Mouse (Mus musculus): ENCODE measurements at regions not wholly inside any gene's neighbourhood (a gene's known extent, or its start where the extent isn't known, plus 50 kb on each side); places are given as distances from the start of the nearest gene placed in this dataset.

- ATAC-seq (no peak), DNase-seq (no peak)
- no peaks in the 10 kb centered on the region for H3K36me3 ChIP-seq (ENCODE audit: insufficient read depth)
- no peak for TF ChIP-seq CTCF (IDR thresholded peaks at IDR 0.05; ENCODE audit: low read depth)
- no peak overlapping the region for H3K9ac ChIP-seq
- no peaks in the 10 kb centered on the region for H3K27me3 ChIP-seq (ENCODE audit: insufficient read depth, low read length)
- no peaks in the 10 kb centered on the region for H3K9me3 ChIP-seq (ENCODE audit: low read length)
- H3K4me2 ChIP-seq (ENCODE audit: low read depth): no peak overlapping the region
- H3K27ac ChIP-seq (ENCODE audit: low read depth, low read length): no peak overlapping the region
- H3K4me1 ChIP-seq (ENCODE audit: insufficient read depth): no peaks in the 10 kb centered on the region
- 70% methylated on average over 5 of the region's 5 CpGs for WGBS
- no peak overlapping the region for H3K4me3 ChIP-seq (ENCODE audit: low read depth, low read length)
Measured at GRCm38 (mm10) chr3:28183061-28183762, 79.8 kb upstream of the Tnik start.

GRCm38 (mm10) chr3:28185518-28185917 is 77.5 kb upstream of the Tnik start:
- no peak for TF ChIP-seq CTCF (IDR thresholded peaks at IDR 0.05; ENCODE audit: low read depth)
- DNase-seq (no peak), ATAC-seq (no peak; the same call in 1 of the 2 replicates)
- no peak overlapping the region for H3K4me2 ChIP-seq (ENCODE audit: low read depth)
- no peak overlapping the region for H3K9ac ChIP-seq
- no peaks in the 10 kb centered on the region for H3K9me3 ChIP-seq (ENCODE audit: low read length)
- no peaks in the 10 kb centered on the region for H3K27me3 ChIP-seq (ENCODE audit: insufficient read depth, low read length)
- H3K4me1 ChIP-seq (ENCODE audit: insufficient read depth): no peaks in the 10 kb centered on the region
- 39% methylated on average over 1 of the region's 1 CpGs for WGBS
- no peak overlapping the region for H3K4me3 ChIP-seq (ENCODE audit: low read depth, low read length)
- no peaks in the 10 kb centered on the region for H3K36me3 ChIP-seq (ENCODE audit: insufficient read depth)
- H3K27ac ChIP-seq (ENCODE audit: low read depth, low read length): no peak overlapping the region

GRCm38 (mm10) chr3:28185918-28186317 is 77.1 kb upstream of the Tnik start:
- Histone ChIP-seq H3K27me3 (ENCODE audit: insufficient read depth, low read length) (no peaks in the 10 kb centered on the region), H3K4me2 (ENCODE audit: low read depth) (no peak overlapping the region), H3K36me3 (ENCODE audit: insufficient read depth) (no peaks in the 10 kb centered on the region), H3K9ac (no peak overlapping the region), H3K9me3 (ENCODE audit: low read length) (no peaks in the 10 kb centered on the region), H3K4me3 (ENCODE audit: low read depth, low read length) (no peak overlapping the region), H3K4me1 (ENCODE audit: insufficient read depth) (no peaks in the 10 kb centered on the region), H3K27ac (ENCODE audit: low read depth, low read length) (no peak overlapping the region)
- ATAC-seq (no peak), DNase-seq (no peak)
- WGBS: 24% methylated on average over 2 of the region's 2 CpGs
- no peak for TF ChIP-seq CTCF (IDR thresholded peaks at IDR 0.05; ENCODE audit: low read depth)

GRCm38 (mm10) chr3:28189371-28189770 is 73.6 kb upstream of the Tnik start:
- no peak overlapping the region for H3K9ac ChIP-seq
- no peak for ATAC-seq
- no peaks in the 10 kb centered on the region for H3K9me3 ChIP-seq (ENCODE audit: low read length)
- no peaks in the 10 kb centered on the region for H3K4me1 ChIP-seq (ENCODE audit: insufficient read depth)
- H3K27ac ChIP-seq (ENCODE audit: low read depth, low read length): no peak overlapping the region
- H3K4me3 ChIP-seq (ENCODE audit: low read depth, low read length): no peak overlapping the region
- H3K36me3 ChIP-seq (ENCODE audit: insufficient read depth): no peaks in the 10 kb centered on the region
- DNase-seq: no peak
- no peak for TF ChIP-seq CTCF (IDR thresholded peaks at IDR 0.05; ENCODE audit: low read depth)
- WGBS: 85% methylated on average over 2 of the region's 2 CpGs
- H3K27me3 ChIP-seq (ENCODE audit: insufficient read depth, low read length): no peaks in the 10 kb centered on the region
- H3K4me2 ChIP-seq (ENCODE audit: low read depth): no peak overlapping the region

GRCm38 (mm10) chr3:28190243-28190642 is 72.8 kb upstream of the Tnik start:
- TF ChIP-seq CTCF (IDR thresholded peaks at IDR 0.05; ENCODE audit: low read depth): no peak
- Histone ChIP-seq H3K36me3 (ENCODE audit: insufficient read depth) (no peaks in the 10 kb centered on the region), H3K4me1 (ENCODE audit: insufficient read depth) (no peaks in the 10 kb centered on the region), H3K9ac (no peak overlapping the region), H3K4me3 (ENCODE audit: low read depth, low read length) (no peak overlapping the region), H3K4me2 (ENCODE audit: low read depth) (no peak overlapping the region), H3K9me3 (ENCODE audit: low read length) (no peaks in the 10 kb centered on the region), H3K27me3 (ENCODE audit: insufficient read depth, low read length) (no peaks in the 10 kb centered on the region), H3K27ac (ENCODE audit: low read depth, low read length) (no peak overlapping the region)
- DNase-seq (no peak), ATAC-seq (no peak)
- 81% methylated on average over 6 of the region's 6 CpGs for WGBS

- ATAC-seq (no peak), DNase-seq (no peak)
- H3K9me3 ChIP-seq (ENCODE audit: low read length): no peaks in the 10 kb centered on the region
- H3K9ac ChIP-seq: no peak overlapping the region
- no peaks in the 10 kb centered on the region for H3K36me3 ChIP-seq (ENCODE audit: insufficient read depth)
- WGBS: 69% methylated on average over 4 of the region's 4 CpGs
- no peaks in the 10 kb centered on the region for H3K27me3 ChIP-seq (ENCODE audit: insufficient read depth, low read length)
- no peak overlapping the region for H3K4me2 ChIP-seq (ENCODE audit: low read depth)
- TF ChIP-seq CTCF (IDR thresholded peaks at IDR 0.05; ENCODE audit: low read depth): no peak
- no peaks in the 10 kb centered on the region for H3K4me1 ChIP-seq (ENCODE audit: insufficient read depth)
- H3K27ac ChIP-seq (ENCODE audit: low read depth, low read length): no peak overlapping the region
- no peak overlapping the region for H3K4me3 ChIP-seq (ENCODE audit: low read depth, low read length)
Measured at GRCm38 (mm10) chr3:28194388-28194970, 68.5 kb upstream of the Tnik start.

- DNase-seq (no peak), ATAC-seq (no peak)
- no peaks in the 10 kb centered on the region for H3K36me3 ChIP-seq (ENCODE audit: insufficient read depth)
- no peak overlapping the region for H3K27ac ChIP-seq (ENCODE audit: low read depth, low read length)
- H3K4me1 ChIP-seq (ENCODE audit: insufficient read depth): no peaks in the 10 kb centered on the region
- H3K9ac ChIP-seq: no peak overlapping the region
- WGBS: 76% methylated on average over 1 of the region's 1 CpGs
- H3K4me3 ChIP-seq (ENCODE audit: low read depth, low read length): no peak overlapping the region
- no peak overlapping the region for H3K4me2 ChIP-seq (ENCODE audit: low read depth)
- TF ChIP-seq CTCF (IDR thresholded peaks at IDR 0.05; ENCODE audit: low read depth): no peak
- no peaks in the 10 kb centered on the region for H3K9me3 ChIP-seq (ENCODE audit: low read length)
- H3K27me3 ChIP-seq (ENCODE audit: insufficient read depth, low read length): no peaks in the 10 kb centered on the region
Measured at GRCm38 (mm10) chr3:28196786-28197185, 66.2 kb upstream of the Tnik start.

Data from forebrain, postnatal 0 days (tissue).